Mouse (Mus musculus) liver, embryonic 11.5 days (tissue): ENCODE measurements around the gene Dnmbp. TPM values are rescaled to one million over a fixed set of nuclear protein-coding genes. Genes with fewer than 3 reads are reported as not detected.

Source experiments
- ATAC-seq: fragments of 200-750 bp; cut with Nextera tagmentation; replicated peaks from 2 replicates; pipeline ENCODE4 v1.8.0; 2017; ENCODE audit warnings: moderate number of reproducible peaks, mild to moderate bottlenecking, moderate TSS enrichment, moderate library complexity; ENCODE audit not compliant: low FRiP score
- DNase-seq: peaks from one replicate; pipeline ENCODE4 v3.0.0-alpha.2; 2017; ENCODE audit warnings: low spot score
- H3K27ac ChIP-seq: fragments of 300-500 bp; sonication (generic); 2 replicates; pipeline ENCODE4 v1.5.1; 2014; ENCODE audit warnings: mild to moderate bottlenecking, low read depth, low read length, control low read depth
- H3K27me3 ChIP-seq: fragments of 300-500 bp; sonication (generic); replicated peaks from 2 replicates; pipeline ENCODE4 v1.6.1; 2014; ENCODE audit warnings: low read length, mixed read lengths; ENCODE audit not compliant: control insufficient read depth, insufficient read depth
- H3K36me3 ChIP-seq: fragments of 300-500 bp; sonication (generic); 2 replicates; pipeline ENCODE4 v1.6.1; 2014; ENCODE audit warnings: mild to moderate bottlenecking, low read length, moderate library complexity, mixed read lengths; ENCODE audit not compliant: control insufficient read depth, insufficient read depth
- H3K4me1 ChIP-seq: fragments of 300-500 bp; sonication (generic); replicated peaks from 2 replicates; pipeline ENCODE4 v1.6.1; 2014; ENCODE audit warnings: low read length, mixed read lengths; ENCODE audit not compliant: control insufficient read depth, insufficient read depth
- H3K4me2 ChIP-seq: fragments of 300-500 bp; sonication (generic); 2 replicates; pipeline ENCODE4 v1.6.1; 2014; ENCODE audit warnings: mild to moderate bottlenecking, control low read depth, moderate library complexity
- H3K4me3 ChIP-seq: fragments of 300-500 bp; sonication (generic); 2 replicates; pipeline ENCODE4 v1.5.1; 2014; ENCODE audit warnings: low read depth, low read length, control low read depth
- H3K9ac ChIP-seq: fragments of 300-500 bp; sonication (generic); 2 replicates; pipeline ENCODE4 v1.6.1; 2014; ENCODE audit warnings: low read depth, low read length, control low read depth
- H3K9me3 ChIP-seq: fragments of 300-500 bp; sonication (generic); 2 replicates; pipeline ENCODE4 v1.6.1; 2016; ENCODE audit warnings: low read length, inconsistent platforms, mixed read lengths; ENCODE audit not compliant: control insufficient read depth
- WGBS: fragments of 180-500 bp; shearing (Covaris S2); extraction: QIAGEN DNeasy Blood & Tissue Kit; methylation state at CpG from one replicate; pipeline ENCODE4 v1.1.7; 2014; 5-methylcytosine and 5-hydroxymethylcytosine counted together
- polyA plus RNA-seq: library from polyadenylated mRNA; unstranded; fragments of >200 nt; fragmentation: Nextera tagmentation; extraction: Ambion mirVana; gene quantifications from 2 replicates; pipeline ENCODE4 v1.2.1, GENCODE M21; 2014

Gene Dnmbp
- polyA plus RNA-seq, 1 experiment from 2014 or later = 8.7 TPM

DNA sequence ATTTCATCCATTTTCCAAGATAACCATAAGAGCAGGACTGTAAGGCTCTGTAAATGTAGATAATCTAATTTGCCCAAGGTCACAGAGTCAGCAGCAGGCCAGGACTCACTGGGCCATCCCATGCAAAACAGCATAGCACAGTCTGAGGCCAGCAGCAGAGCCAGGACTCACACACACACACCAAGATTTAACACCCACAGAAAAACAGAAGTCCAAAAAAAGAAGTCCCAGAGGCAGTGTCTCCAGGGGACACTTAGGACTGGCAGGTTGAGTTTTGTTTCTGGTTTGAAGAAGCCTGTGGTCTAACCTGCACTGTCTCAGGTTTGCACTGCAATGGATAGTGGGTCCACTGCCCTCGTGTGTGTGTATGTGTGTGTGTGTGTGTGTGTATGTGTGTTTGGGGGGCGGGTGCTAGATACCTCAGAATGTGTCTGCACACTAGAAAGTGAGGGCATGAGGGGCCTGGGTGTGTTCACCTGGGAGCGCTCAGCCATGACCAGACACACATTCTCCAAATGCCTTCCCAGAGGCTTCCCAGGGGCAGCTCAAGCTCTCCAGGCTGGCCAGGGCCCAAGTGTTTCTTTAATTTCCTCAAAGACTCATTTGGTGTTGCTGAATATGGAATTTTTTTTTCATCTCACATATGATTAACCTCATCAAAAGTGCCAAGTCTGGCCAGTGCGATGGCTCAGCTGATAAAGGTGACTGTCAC lies 27.1 kb downstream of the Dnmbp start:
- peaks cover 8% of the 10 kb centered on the region for H3K4me1 ChIP-seq
- no peak for DNase-seq
- H3K27ac ChIP-seq = no peak overlapping the region
- no peaks in the 10 kb centered on the region for H3K27me3 ChIP-seq
- ATAC-seq = no peak
- no peak overlapping the region for H3K4me2 ChIP-seq
- H3K9me3 ChIP-seq = no peaks in the 10 kb centered on the region
- H3K9ac ChIP-seq = no peak overlapping the region
- H3K4me3 ChIP-seq = no peak overlapping the region
- WGBS = 66% methylated on average over 4 of the region's 4 CpGs
- H3K36me3 ChIP-seq = no peaks in the 10 kb centered on the region

DNA sequence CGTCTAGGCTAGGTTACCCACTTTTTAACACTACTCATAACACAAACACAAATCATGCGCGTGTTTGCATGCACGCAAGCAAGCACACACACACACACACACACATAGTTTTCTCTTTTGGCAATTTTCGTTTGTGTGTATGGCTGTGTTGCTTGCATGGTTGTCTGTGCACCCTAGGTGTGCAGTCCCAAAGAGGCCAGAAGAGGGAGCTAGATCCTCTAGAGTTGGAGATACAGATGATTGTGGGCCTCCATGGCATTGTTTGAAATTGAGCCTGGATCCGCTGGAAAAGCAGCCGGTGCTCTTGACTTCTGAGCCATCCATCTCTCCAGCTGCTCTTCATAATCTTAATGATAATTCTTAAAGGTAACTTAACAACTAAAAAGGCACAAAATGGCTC lies 33.5 kb downstream of the Dnmbp start:
- Histone ChIP-seq H3K36me3 (0 out of 2 replicates have a peak, but pooled peaks cover 2% of the 10 kb centered on the region), H3K9ac (no peak overlapping the region), H3K27me3 (no peaks in the 10 kb centered on the region), H3K27ac (no peak overlapping the region), H3K4me3 (no peak overlapping the region), H3K4me1 (no peaks in the 10 kb centered on the region), H3K9me3 (no peaks in the 10 kb centered on the region), H3K4me2 (no peak overlapping the region)
- DNase-seq (no peak), ATAC-seq (no peak)
- WGBS = 91% methylated on average over 7 of the region's 7 CpGs

DNA sequence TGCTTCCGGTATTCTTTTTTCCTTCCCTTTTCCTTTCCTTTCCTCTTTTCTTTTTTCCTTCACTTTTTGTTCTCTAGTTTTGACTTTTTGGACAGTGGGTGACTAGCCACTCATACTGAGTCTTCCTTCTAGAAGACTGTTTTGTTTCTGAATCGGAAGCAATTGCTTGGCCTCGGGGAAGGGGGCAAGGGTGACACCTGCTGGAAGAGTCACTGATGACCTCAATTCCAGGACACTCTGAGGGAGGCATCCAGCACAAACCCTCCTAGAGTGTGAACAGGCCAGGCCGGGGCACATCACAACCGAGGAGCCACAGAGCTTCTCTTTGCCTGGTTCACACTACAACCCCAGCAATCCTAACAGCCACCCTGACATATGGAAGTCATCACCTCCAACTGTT lies 34.0 kb downstream of the Dnmbp start:
- H3K9me3 ChIP-seq = no peaks in the 10 kb centered on the region
- WGBS = 53% methylated on average over 5 of the region's 5 CpGs
- no peak overlapping the region for H3K4me2 ChIP-seq
- no peak overlapping the region for H3K9ac ChIP-seq
- ATAC-seq (no peak), DNase-seq (no peak)
- H3K36me3 ChIP-seq = 0 out of 2 replicates have a peak, but pooled peaks cover 2% of the 10 kb centered on the region
- no peak overlapping the region for H3K4me3 ChIP-seq
- H3K27ac ChIP-seq = no peak overlapping the region
- H3K27me3 ChIP-seq = no peaks in the 10 kb centered on the region
- H3K4me1 ChIP-seq = no peaks in the 10 kb centered on the region

DNA sequence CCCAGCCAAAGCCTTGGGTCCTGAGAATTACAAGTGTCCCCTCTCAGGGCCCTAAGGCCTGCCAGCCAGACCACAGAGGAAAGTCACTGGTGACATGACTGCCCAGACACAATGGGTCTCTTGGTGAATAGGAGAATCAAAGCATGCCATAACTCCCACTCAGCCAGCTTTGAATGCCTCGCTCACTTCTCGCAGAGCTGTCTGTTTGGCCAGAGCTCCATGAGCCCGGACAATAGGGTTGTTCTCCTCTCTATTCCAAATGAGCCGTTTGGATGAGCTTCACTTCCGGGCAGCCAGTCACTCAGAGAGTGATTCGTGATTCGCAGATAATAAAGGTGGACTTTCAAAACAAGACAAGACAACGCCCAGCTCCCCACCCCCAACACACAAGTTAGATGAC lies 34.9 kb downstream of the Dnmbp start:
- ATAC-seq (no peak), DNase-seq (no peak)
- no peaks in the 10 kb centered on the region for H3K27me3 ChIP-seq
- H3K36me3 ChIP-seq = 0 out of 2 replicates have a peak, but pooled peaks cover 2% of the 10 kb centered on the region
- no peak overlapping the region for H3K9ac ChIP-seq
- no peak overlapping the region for H3K4me3 ChIP-seq
- 80% methylated on average over 8 of the region's 8 CpGs for WGBS
- H3K27ac ChIP-seq = no peak overlapping the region
- no peaks in the 10 kb centered on the region for H3K9me3 ChIP-seq
- no peak overlapping the region for H3K4me2 ChIP-seq
- no peaks in the 10 kb centered on the region for H3K4me1 ChIP-seq

DNA sequence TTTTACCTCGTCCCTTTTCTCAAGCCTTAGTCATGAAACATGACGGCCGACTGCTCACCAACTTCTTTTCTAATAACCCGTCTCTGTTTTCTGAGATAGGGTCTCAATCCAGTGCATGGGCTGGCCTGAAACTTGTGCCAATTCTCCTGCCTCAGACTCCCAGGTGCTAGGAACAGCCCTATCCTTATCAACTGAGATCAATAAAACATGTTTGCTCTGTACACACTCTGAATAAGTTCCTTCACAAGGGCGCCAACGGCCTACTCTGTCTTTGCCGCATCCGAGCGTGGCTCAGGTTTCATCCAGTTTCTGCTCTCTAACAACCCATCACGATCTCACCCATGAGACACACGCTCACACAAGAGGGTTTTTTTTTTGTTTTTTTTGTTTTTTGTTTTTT lies 35.7 kb downstream of the Dnmbp start:
- Histone ChIP-seq H3K27me3 (no peaks in the 10 kb centered on the region), H3K4me1 (no peaks in the 10 kb centered on the region), H3K4me3 (no peak overlapping the region), H3K4me2 (no peak overlapping the region), H3K36me3 (0 out of 2 replicates have a peak, but pooled peaks cover 2% of the 10 kb centered on the region), H3K27ac (no peak overlapping the region), H3K9ac (no peak overlapping the region), H3K9me3 (no peaks in the 10 kb centered on the region)
- ATAC-seq (no peak), DNase-seq (no peak)
- WGBS = 77% methylated on average over 11 of the region's 11 CpGs

DNA sequence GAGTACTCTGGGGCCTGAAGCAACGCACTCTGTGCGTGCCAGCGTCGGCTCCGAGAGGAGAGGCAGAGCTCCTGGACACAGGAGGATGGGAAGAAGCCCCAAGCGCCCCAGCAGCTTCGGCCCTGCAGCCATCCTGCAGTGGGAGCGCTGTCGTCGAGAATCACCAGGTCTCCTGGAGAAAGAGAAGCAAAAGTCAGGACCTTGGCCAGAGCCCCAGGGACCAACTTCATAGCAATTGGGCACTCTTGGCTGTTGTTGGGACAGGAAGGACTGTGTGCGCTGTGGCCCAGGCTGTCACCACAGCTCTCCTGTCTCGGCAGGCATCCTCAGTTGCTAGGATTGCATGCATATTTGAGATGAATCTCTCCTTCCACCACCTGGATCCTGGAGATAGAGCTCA lies 37.1 kb downstream of the Dnmbp start:
- 0 out of 2 replicates have a peak, but pooled peaks cover 2% of the 10 kb centered on the region for H3K36me3 ChIP-seq
- WGBS = 59% methylated on average over 12 of the region's 12 CpGs

DNA sequence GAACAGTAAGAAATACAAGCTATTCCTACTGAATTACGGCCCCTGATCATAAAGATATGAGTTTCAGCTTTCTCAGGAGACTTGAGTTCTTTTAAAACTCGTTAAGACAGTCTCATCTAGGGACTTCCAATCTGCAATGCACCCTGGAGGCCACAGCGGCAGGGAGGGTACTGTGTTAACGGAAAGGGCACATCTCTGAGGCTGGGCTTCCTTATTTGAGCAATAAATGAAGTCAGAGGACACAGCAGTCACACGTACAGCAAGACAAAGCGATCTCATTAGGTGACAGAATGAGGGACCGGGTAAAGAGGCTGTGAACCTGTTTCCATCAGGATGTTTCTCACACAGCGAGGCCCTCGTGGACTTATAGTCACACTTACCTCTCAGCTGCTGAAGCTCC lies 39.3 kb downstream of the Dnmbp start:
- 89% methylated on average over 9 of the region's 9 CpGs for WGBS
- no peak for DNase-seq
- H3K4me1 ChIP-seq = no peaks in the 10 kb centered on the region
- 0 out of 2 replicates have a peak, but pooled peaks cover 2% of the 10 kb centered on the region for H3K36me3 ChIP-seq
- no peak overlapping the region for H3K27ac ChIP-seq
- no peak overlapping the region for H3K4me2 ChIP-seq
- no peaks in the 10 kb centered on the region for H3K27me3 ChIP-seq
- no peak overlapping the region for H3K4me3 ChIP-seq
- ATAC-seq = no peak
- no peaks in the 10 kb centered on the region for H3K9me3 ChIP-seq
- H3K9ac ChIP-seq = no peak overlapping the region

More for the DNA sequence above, 37.1 kb downstream of the Dnmbp start:
- no peaks in the 10 kb centered on the region for H3K9me3 ChIP-seq
- ATAC-seq (no peak), DNase-seq (no peak)
- no peak overlapping the region for H3K27ac ChIP-seq
- H3K4me3 ChIP-seq = no peak overlapping the region
- no peaks in the 10 kb centered on the region for H3K27me3 ChIP-seq
- no peak overlapping the region for H3K9ac ChIP-seq
- no peak overlapping the region for H3K4me2 ChIP-seq
- H3K4me1 ChIP-seq = no peaks in the 10 kb centered on the region

DNA sequence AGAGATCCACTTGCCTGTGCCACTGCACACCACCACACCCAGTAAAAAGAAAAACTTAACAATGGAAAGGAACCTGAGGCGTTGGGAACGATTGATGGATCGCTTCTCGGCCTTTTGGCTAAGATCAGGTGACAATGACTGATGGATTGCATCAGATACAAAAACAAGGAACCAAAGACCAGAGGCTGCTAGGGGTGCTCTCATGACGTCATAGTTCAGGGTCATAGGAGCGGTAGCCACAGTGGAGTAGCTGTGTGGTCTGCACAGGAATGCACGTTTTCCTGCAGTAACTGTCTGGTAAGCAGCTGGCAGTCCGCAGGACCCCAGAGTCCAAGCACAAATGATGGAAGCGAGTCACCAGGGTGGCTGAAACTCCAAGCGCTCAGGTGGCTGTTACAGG lies 41.4 kb downstream of the Dnmbp start:
- no peak for DNase-seq
- 52% methylated on average over 10 of the region's 10 CpGs for WGBS

DNA sequence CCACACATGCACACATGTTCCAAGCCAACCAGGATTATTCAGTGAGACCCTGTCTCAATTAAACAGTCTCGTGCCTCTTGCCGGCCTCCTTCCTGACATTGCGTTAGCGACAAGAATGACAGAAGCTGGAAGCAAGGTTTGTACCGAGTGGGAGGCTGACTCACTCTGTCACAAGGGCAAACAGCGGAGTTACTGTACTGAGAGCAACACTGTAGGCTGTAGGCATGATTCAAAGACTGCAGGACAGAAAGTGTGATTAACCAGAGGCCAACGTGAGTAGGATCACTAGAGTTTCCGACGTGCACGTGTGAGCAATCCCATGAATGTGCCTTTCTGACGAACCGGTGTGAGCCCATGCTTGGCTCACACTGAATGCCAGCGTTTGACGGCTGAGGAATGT lies 43.5 kb downstream of the Dnmbp start:
- WGBS = 87% methylated on average over 14 of the region's 14 CpGs
- Histone ChIP-seq H3K9ac (no peak overlapping the region), H3K27ac (no peak overlapping the region), H3K4me2 (no peak overlapping the region), H3K4me1 (no peaks in the 10 kb centered on the region), H3K9me3 (no peaks in the 10 kb centered on the region), H3K27me3 (no peaks in the 10 kb centered on the region), H3K4me3 (no peak overlapping the region), H3K36me3 (no peaks in the 10 kb centered on the region)
- no peak for ATAC-seq
- DNase-seq = no peak

More for the DNA sequence above, 41.4 kb downstream of the Dnmbp start:
- Histone ChIP-seq H3K9ac (no peak overlapping the region), H3K4me2 (no peak overlapping the region), H3K36me3 (0 out of 2 replicates have a peak, but pooled peaks cover 2% of the 10 kb centered on the region), H3K27ac (no peak overlapping the region), H3K27me3 (no peaks in the 10 kb centered on the region), H3K4me1 (no peaks in the 10 kb centered on the region), H3K4me3 (no peak overlapping the region), H3K9me3 (no peaks in the 10 kb centered on the region)
- ATAC-seq = no peak
